Mouse (Mus musculus): ENCODE measurements around the gene Fpgs.

The Fpgs gene

GRCm38 (mm10) chr2:32671907-32672595, 31.9 kb downstream of the Fpgs start:
- no peak for DNase-seq (ENCODE audit: low read depth, low spot score)

DNA sequence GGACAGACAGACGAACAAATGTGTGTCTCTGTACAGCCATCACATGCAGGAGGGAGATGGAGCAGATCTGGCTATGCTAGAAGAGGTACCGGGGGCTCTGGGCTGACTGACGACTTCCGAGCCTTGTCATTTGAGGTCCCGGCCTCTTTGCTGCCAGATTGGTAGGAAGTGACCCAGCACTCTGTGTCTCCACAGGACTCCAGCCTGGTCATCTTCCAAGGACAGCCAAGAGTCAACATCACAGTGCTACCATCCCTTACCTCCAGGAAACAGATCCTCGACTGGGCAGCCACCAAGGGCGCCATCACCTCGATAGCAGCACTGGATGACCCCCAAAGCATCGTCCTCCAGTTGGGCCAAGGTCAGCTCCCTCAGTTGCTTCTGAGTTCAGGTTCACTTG, 32.8 kb downstream of the Fpgs start:
- DNase-seq (ENCODE audit: low read depth, low spot score): no peak

DNA sequence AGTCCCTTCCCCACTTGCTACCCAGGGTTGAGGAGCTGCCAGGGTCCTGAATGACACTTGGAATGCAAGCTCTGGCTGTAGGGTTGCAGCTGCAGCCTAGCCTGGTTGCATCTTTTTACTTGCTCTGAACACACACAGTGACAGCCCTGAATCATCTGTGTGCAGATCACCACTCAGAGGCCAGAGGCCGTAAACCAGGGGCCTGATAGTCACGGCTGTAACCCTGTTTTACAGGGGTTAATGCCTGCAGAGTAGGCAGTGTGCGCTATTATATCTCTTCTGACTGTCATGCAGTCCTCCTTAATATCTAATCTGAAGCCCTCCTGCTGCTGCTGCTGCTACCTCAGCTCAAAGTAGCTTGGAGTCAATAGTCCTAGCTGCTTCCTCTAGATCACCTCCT, 34.1 kb downstream of the Fpgs start:
- DNase-seq (ENCODE audit: low read depth, low spot score): no peak

DNA sequence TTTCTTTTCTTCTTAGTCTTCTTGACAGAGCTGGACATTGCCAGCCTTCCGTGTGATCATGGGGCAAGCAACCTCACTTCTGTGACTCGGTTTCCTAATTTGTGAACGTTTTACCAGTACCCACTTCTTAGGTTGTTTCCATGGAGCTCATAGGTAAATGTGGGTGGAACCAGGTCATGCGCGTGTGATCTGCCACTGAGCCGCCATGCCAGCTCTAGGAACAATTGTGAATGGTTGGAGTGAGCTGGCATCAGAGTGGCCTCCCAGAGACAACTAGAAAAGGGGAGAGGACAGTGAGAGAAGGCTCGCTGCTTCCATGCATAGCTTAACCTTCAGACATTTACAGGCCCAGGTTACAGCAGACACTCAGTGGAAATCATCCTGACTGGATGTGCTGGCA, 35.8 kb downstream of the Fpgs start:
- no peak for DNase-seq (ENCODE audit: low read depth, low spot score)

DNA sequence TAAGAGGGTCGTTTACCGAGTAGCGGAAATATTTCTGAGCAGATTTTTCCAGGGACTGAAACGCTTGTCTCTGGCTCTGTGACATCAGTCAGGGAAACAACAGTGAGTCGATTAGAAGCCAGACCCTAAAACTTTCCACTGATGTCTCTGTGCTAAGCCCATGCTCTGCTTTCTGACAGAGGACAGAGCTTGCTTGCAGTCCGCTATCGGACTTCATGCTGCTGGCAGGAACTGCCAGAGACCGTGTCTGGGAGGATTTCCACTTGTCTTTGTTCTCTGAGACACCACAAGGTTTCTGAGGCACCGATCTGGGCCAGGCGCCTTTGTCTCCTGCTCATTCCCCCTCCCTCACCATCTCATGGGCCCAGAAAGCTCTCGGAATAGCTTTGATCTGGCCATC, 36.2 kb downstream of the Fpgs start:
- DNase-seq (ENCODE audit: low read depth, low spot score): no peak

DNA sequence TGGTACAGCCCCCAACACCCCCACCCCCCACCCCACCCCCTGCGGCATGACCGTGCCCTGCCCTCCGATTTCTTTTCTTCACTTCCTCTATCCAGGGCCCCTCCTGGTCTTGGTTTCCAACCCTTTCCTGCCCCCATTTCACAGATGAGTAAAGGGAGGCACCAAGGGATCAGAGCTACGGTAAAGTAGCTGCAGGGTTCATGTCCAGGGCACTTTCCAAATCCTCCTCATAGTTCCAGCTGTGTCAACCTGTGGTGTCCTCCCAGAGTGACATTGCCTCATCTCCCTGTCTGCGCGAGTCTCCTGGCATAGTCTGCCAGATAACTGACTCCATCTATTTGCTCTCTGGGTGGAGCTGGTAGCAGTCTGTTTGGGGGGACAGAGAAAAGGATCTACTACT, 38.1 kb downstream of the Fpgs start:
- DNase-seq (ENCODE audit: low read depth, low spot score): no peak

DNA sequence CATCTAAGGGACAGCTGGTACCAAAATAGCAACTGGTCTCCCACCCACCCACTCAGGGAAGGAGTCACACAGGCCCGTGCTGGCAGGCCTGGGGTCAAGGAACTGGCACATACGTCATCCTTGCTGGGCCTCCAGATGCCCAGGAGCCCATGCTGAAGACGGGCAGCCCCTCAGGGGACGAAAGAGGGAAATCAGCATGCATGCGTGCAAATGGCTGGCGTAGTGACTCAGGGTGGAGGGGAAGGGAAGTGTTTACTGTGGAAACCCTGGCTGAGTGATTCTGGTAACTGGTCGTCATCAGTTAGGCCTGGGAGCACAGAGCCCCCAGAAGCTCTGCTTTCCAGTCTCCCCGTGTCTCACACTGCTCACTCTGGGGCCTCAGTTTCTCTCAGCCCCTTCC, 38.6 kb downstream of the Fpgs start:
- DNase-seq (ENCODE audit: low read depth, low spot score): no peak

- no peak for DNase-seq (ENCODE audit: low read depth, low spot score)
Measured at GRCm38 (mm10) chr2:32662291-32662690, 41.7 kb downstream of the Fpgs start.

DNA sequence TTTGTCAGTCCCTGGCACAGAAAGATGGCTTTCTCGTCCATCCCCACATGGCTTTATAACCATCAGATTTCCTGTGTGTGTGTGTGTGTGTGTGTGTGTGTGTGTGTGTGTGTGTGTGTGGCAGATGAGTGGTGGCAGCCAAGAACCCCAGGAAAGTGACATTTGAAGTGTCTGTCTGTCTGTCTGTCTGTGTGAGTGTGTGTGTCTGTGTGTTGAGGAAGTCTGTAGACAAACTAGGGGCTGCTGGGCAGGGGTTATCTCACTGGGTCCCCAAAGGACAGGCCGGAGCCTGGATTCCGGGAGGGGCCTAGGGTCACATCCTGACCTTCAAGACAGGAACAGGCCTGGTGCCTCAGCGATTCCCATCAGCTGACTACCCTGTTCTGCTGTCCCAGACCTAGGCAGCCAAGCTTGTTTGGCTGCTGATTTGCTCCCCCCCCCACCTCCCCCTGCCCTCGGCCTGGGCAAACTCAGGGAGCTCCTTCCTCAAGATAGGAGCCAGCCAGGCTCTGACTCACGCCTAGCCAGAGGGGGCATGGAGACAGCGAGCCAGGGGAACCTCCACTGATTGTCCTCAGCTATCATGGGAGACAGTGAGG, 42.3 kb downstream of the Fpgs start:
- DNase-seq (ENCODE audit: low read depth, low spot score): no peak

DNA sequence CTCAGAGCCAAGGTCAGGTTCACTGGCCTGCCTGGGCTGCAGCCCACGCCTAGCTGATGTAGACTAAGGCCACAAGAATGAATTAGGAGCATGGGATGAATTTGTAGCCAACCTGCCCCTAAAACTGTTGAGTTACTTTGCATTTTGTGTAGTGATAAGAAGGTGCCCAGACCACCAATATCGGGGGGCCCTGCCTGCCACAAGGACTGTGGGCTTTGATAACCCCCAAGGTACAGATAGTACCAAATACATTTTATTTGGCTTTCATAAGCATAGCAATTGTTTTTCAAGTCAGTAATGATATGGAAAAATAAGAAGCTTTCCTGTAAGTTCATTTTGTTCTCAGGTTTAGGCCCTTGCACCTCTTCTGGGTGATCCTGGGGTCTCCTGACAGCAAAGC, 45.1 kb downstream of the Fpgs start:
- DNase-seq (ENCODE audit: low read depth, low spot score): no peak

DNA sequence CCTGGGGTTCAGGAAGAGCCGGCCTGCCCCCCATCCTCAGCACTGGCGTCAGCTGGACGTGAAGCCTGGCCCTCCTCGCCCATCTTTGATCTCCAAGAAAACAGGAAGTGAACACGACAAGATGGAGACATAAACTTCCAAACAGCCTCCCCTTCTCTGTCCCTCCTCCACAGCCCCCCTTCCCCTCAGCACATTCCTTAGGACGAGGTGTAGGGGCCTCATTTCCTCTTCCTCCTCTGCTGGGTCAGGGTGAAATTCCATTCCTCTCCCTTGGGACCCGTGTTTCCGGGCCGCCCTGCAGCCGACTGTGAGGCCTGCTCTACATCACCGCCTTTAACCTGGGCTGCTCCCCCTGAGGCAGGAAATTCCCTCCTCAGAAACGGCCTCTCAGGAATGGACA, 48.1 kb downstream of the Fpgs start:
- DNase-seq (ENCODE audit: low read depth, low spot score): no peak

GRCm38 (mm10) chr2:32655394-32655744, 48.6 kb downstream of the Fpgs start:
- no peak for DNase-seq (ENCODE audit: low read depth, low spot score)

GRCm38 (mm10) chr2:32654743-32655393, 49.1 kb downstream of the Fpgs start:
- no peak for DNase-seq (ENCODE audit: low read depth, low spot score)

DNA sequence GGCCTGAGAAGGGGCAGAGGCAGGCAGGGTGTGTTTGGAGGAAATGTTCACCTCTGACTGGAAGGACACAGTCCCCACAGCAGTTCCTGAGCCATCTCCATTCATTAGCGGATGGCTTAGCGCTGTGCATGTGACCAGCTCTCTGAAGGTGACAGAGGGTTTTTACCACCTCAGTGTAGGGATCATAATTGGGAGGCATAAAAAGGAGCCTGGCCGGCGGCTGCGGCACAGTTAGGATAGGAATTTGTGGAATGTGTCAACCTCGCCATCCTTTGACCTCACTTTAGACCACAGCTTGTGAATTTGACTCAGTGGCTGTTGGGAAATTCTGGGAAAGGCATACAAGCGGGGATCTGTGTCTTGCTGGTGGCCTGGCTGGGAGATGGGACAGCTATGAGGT, 50.2 kb downstream of the Fpgs start:
- peak; percentile 38 for DNase-seq (ENCODE audit: low read depth, low spot score)

- no peak for DNase-seq (ENCODE audit: low read depth, low spot score)
Measured at GRCm38 (mm10) chr2:32647366-32647765, 56.6 kb downstream of the Fpgs start.

GRCm38 (mm10) chr2:32646379-32647056, 57.4 kb downstream of the Fpgs start, which contains the start of gene Eng:
Gene Eng (plus strand): TSS chr2:32646595.
- DNase-seq (ENCODE audit: low read depth, low spot score): no peak

DNA sequence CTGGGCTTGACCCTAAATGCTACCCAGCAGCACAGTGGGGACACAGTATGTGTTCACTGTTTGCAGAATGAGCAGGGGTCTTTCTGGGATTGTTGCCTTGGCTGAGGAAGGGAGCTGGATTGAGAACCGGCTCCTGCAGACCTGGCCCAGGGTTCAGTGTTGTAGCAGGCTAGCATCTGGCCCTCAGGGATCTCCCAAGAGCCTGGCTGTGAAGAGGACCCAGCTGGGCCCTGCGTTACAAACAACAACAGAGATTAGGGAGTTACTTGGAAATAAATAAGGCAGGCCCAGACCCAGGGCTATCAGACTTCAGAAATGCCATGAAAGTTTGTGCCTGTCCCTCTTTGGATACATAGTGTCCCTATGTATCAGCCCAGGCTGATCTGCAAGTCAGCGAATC, 58.3 kb downstream of the Fpgs start:
- no peak for DNase-seq (ENCODE audit: low read depth, low spot score)

DNA sequence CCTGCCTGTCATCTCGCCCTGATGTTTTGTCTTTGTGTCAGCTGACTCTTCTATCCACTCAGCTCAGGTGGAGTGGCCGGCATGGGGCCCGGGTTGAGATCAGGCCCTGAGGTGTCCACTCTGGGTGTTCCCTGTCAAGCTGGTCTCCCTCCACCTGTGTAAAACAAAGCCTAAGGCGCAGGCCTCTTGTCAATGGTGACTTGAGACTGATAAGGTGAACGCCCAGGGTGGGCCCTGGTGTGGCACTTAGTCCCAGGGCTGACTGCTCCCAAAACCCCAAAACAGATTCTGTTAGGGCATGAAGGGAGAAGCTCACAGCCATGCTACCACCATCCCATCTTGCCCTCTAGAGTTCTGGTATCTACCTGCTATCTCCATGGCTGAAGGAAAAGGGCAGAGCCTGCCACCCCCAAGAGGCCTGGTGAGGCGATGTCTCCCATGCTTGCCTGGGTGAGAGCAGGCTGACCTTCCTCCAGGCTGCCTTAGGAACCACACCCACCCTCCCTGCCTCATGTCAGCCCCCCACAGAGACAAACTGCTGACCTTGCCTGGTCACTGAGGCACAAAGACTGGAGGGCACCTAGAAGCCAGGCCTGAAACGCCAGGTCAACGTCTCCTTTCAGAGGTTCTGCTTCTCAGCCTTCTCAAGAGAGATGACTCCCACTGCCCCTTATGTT, 59.0 kb downstream of the Fpgs start:
- DNase-seq (ENCODE audit: low read depth, low spot score): no peak

GRCm38 (mm10) chr2:32644083-32644482, 59.9 kb downstream of the Fpgs start:
- no peak for DNase-seq (ENCODE audit: low read depth, low spot score)

DNA sequence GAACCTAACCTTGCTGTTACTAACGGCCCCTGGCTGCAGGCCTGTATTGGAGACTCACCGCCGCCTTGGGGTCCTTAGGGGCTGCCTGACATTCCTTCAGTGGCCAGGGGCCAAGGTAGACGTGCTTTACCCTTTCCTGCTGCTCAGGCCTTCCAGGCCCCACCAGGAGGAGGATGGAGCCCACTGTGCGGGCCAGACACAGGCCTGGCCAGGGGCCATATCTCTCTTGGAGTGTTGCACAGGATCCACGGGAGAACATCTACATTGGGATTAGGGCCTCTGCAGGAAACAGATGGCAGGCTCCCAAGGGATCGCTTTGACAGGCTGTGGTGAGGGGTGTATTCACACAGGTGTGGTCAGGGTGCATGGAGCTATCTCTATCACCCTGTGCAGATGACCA, 61.1 kb downstream of the Fpgs start:
- no peak for DNase-seq (ENCODE audit: low read depth, low spot score)

DNA sequence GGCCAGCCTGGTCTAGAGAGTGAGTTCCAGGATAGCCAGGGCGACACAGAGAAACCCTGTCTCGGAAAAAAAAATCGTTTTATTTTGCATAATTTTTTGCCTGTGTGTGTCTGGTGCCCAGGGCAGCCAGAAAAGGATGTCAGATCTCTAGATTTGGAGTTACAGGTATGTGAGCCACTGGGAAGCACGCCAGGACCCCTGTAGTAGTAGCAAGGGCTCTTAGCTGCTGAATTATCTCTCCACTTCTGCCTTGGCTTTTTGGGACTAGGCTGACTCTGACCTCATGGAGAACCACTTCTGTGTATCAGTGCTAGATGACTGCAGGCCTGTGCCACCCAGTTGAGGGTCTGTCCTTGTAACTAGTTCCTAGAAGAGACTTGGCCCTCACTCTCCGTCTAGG, 62.1 kb downstream of the Fpgs start:
- DNase-seq (ENCODE audit: low read depth, low spot score): no peak

- no peak for DNase-seq (ENCODE audit: low read depth, low spot score)
Measured at GRCm38 (mm10) chr2:32640550-32641051, 63.3 kb downstream of the Fpgs start.

Data from ES-CJ7 (cell line).